Mouse (Mus musculus): Measurements from ENCODE around the gene 1700022I11Rik. TPM values are rescaled to one million over a fixed set of nuclear protein-coding genes. Genes with fewer than 3 reads are reported as not detected.

Gene 1700022I11Rik
- polyA plus RNA-seq, 1 experiment from 2014 or later = 0.41 TPM

- ATAC-seq (replicated peaks; ENCODE audit: low FRiP score) (no peak), DNase-seq (ENCODE audit: low spot score) (no peak)
- no peak overlapping the region for H3K4me3 ChIP-seq (ENCODE audit: low read depth, low read length)
- H3K9me3 ChIP-seq (ENCODE audit: control insufficient read depth, low read length) = no peaks in the 10 kb centered on the region
- H3K36me3 ChIP-seq (ENCODE audit: control insufficient read depth, insufficient read depth, low read length) = no peaks in the 10 kb centered on the region; the same call in 1 of the 2 replicates
- 79% methylated on average over 2 of the region's 2 CpGs for WGBS
- no peaks in the 10 kb centered on the region for H3K27me3 ChIP-seq (replicated peaks; ENCODE audit: control insufficient read depth, insufficient read depth, low read length)
- peaks cover 12% of the 10 kb centered on the region for H3K4me1 ChIP-seq (replicated peaks; ENCODE audit: control insufficient read depth, insufficient read depth, low read length)
- no peak overlapping the region for H3K9ac ChIP-seq (ENCODE audit: low read depth, low read length)
- no peak overlapping the region for H3K4me2 ChIP-seq
- H3K27ac ChIP-seq (ENCODE audit: low read depth, low read length) = no peak overlapping the region; the same call in 1 of the 2 replicates
These were observed 31.9 kb downstream of the 1700022I11Rik start for GRCm38 (mm10) chr4:43001272-43001671.

GRCm38 (mm10) chr4:43002756-43003439, 33.5 kb downstream of the 1700022I11Rik start:
- H3K36me3 ChIP-seq (ENCODE audit: control insufficient read depth, insufficient read depth, low read length) = peaks cover 3% of the 10 kb centered on the region; the same call in 1 of the 2 replicates
- no peak overlapping the region for H3K9ac ChIP-seq (ENCODE audit: low read depth, low read length)
- H3K4me1 ChIP-seq (replicated peaks; ENCODE audit: control insufficient read depth, insufficient read depth, low read length) = peaks cover 11% of the 10 kb centered on the region
- ATAC-seq (replicated peaks; ENCODE audit: low FRiP score) = no peak
- no peak for DNase-seq (ENCODE audit: low spot score)
- H3K27me3 ChIP-seq (replicated peaks; ENCODE audit: control insufficient read depth, insufficient read depth, low read length) = no peaks in the 10 kb centered on the region
- no peak overlapping the region for H3K4me2 ChIP-seq
- no peak overlapping the region for H3K27ac ChIP-seq (ENCODE audit: low read depth, low read length)
- H3K4me3 ChIP-seq (ENCODE audit: low read depth, low read length) = no peak overlapping the region
- 81% methylated on average over 12 of the region's 12 CpGs for WGBS
- no peaks in the 10 kb centered on the region for H3K9me3 ChIP-seq (ENCODE audit: control insufficient read depth, low read length)

- DNase-seq (ENCODE audit: low spot score) (no peak), ATAC-seq (replicated peaks; ENCODE audit: low FRiP score) (no peak)
- H3K4me3 ChIP-seq (ENCODE audit: low read depth, low read length) = no peak overlapping the region
- no peaks in the 10 kb centered on the region for H3K9me3 ChIP-seq (ENCODE audit: control insufficient read depth, low read length)
- H3K4me2 ChIP-seq = no peak overlapping the region
- H3K36me3 ChIP-seq (ENCODE audit: control insufficient read depth, insufficient read depth, low read length) = peaks cover 3% of the 10 kb centered on the region; the same call in 1 of the 2 replicates
- H3K9ac ChIP-seq (ENCODE audit: low read depth, low read length) = no peak overlapping the region
- H3K4me1 ChIP-seq (replicated peaks; ENCODE audit: control insufficient read depth, insufficient read depth, low read length) = peaks cover 7% of the 10 kb centered on the region; the same call in 1 of the 2 replicates
- WGBS = 85% methylated on average over 3 of the region's 3 CpGs
- no peaks in the 10 kb centered on the region for H3K27me3 ChIP-seq (replicated peaks; ENCODE audit: control insufficient read depth, insufficient read depth, low read length)
- no peak overlapping the region for H3K27ac ChIP-seq (ENCODE audit: low read depth, low read length)
These were observed 35.5 kb downstream of the 1700022I11Rik start for GRCm38 (mm10) chr4:43004951-43005350.

GRCm38 (mm10) chr4:43005765-43006164, 36.4 kb downstream of the 1700022I11Rik start:
- Histone ChIP-seq H3K27ac (ENCODE audit: low read depth, low read length) (no peak overlapping the region), H3K27me3 (replicated peaks; ENCODE audit: control insufficient read depth, insufficient read depth, low read length) (no peaks in the 10 kb centered on the region), H3K9me3 (ENCODE audit: control insufficient read depth, low read length) (no peaks in the 10 kb centered on the region), H3K9ac (ENCODE audit: low read depth, low read length) (no peak overlapping the region), H3K4me2 (no peak overlapping the region), H3K36me3 (ENCODE audit: control insufficient read depth, insufficient read depth, low read length) (peaks cover 3% of the 10 kb centered on the region; the same call in 1 of the 2 replicates), H3K4me1 (replicated peaks; ENCODE audit: control insufficient read depth, insufficient read depth, low read length) (peaks cover 6% of the 10 kb centered on the region; the same call in 1 of the 2 replicates), H3K4me3 (ENCODE audit: low read depth, low read length) (no peak overlapping the region)
- 52% methylated on average over 2 of the region's 2 CpGs for WGBS
- ATAC-seq (replicated peaks; ENCODE audit: low FRiP score) (no peak), DNase-seq (ENCODE audit: low spot score) (no peak)

- peak; percentile 83 for ATAC-seq (replicated peaks; ENCODE audit: low FRiP score)
- Histone ChIP-seq H3K9me3 (ENCODE audit: control insufficient read depth, low read length) (no peaks in the 10 kb centered on the region), H3K27me3 (replicated peaks; ENCODE audit: control insufficient read depth, insufficient read depth, low read length) (no peaks in the 10 kb centered on the region)
These were observed 41.0 kb downstream of the 1700022I11Rik start, which contains the start of gene Fancg for GRCm38 (mm10) chr4:43010161-43011038. TSS of gene Fancg (minus strand) at chr4:43010506.

GRCm38 (mm10) chr4:43012091-43012490, 42.7 kb downstream of the 1700022I11Rik start:
- no peaks in the 10 kb centered on the region for H3K9me3 ChIP-seq (ENCODE audit: control insufficient read depth, low read length)
- 96% methylated on average over 1 of the region's 1 CpGs for WGBS

More at GRCm38 (mm10) chr4:43010161-43011038, 41.0 kb downstream of the 1700022I11Rik start, which contains the start of gene Fancg:
- peak within 1 kb of the TSS; percentile 88 for H3K4me2 ChIP-seq
- peaks cover 3% of the 10 kb centered on the region; the same call in 1 of the 2 replicates for H3K36me3 ChIP-seq (ENCODE audit: control insufficient read depth, insufficient read depth, low read length)
- peak; percentile 89 for DNase-seq (ENCODE audit: low spot score)
- under 1% methylated on average over 37 of the region's 37 CpGs for WGBS
- peak within 1 kb of the TSS; percentile 79 for H3K9ac ChIP-seq (ENCODE audit: low read depth, low read length)
- peak within 1 kb of the TSS; percentile 39 for H3K27ac ChIP-seq (ENCODE audit: low read depth, low read length)
- peaks cover 3% of the 10 kb centered on the region; the same call in 1 of the 2 replicates for H3K4me1 ChIP-seq (replicated peaks; ENCODE audit: control insufficient read depth, insufficient read depth, low read length)
- peak within 1 kb of the TSS; percentile 79 for H3K4me3 ChIP-seq (ENCODE audit: low read depth, low read length)

GRCm38 (mm10) chr4:43018156-43018555, 48.8 kb downstream of the 1700022I11Rik start:
- Histone ChIP-seq H3K4me3 (ENCODE audit: low read depth, low read length) (no peak overlapping the region), H3K27ac (ENCODE audit: low read depth, low read length) (no peak overlapping the region), H3K9me3 (ENCODE audit: control insufficient read depth, low read length) (no peaks in the 10 kb centered on the region), H3K9ac (ENCODE audit: low read depth, low read length) (no peak overlapping the region), H3K4me1 (replicated peaks; ENCODE audit: control insufficient read depth, insufficient read depth, low read length) (no peaks in the 10 kb centered on the region), H3K36me3 (ENCODE audit: control insufficient read depth, insufficient read depth, low read length) (peaks cover 27% of the 10 kb centered on the region), H3K4me2 (no peak overlapping the region), H3K27me3 (replicated peaks; ENCODE audit: control insufficient read depth, insufficient read depth, low read length) (no peaks in the 10 kb centered on the region)
- DNase-seq (ENCODE audit: low spot score) (no peak), ATAC-seq (replicated peaks; ENCODE audit: low FRiP score) (no peak)
- 91% methylated on average over 4 of the region's 4 CpGs for WGBS

More at GRCm38 (mm10) chr4:43012091-43012490, 42.7 kb downstream of the 1700022I11Rik start:
- Histone ChIP-seq H3K9ac (ENCODE audit: low read depth, low read length) (no peak overlapping the region), H3K27ac (ENCODE audit: low read depth, low read length) (no peak overlapping the region), H3K36me3 (ENCODE audit: control insufficient read depth, insufficient read depth, low read length) (no peaks in the 10 kb centered on the region), H3K4me3 (ENCODE audit: low read depth, low read length) (no peak overlapping the region), H3K4me2 (no peak overlapping the region), H3K27me3 (replicated peaks; ENCODE audit: control insufficient read depth, insufficient read depth, low read length) (no peaks in the 10 kb centered on the region), H3K4me1 (replicated peaks; ENCODE audit: control insufficient read depth, insufficient read depth, low read length) (peaks cover 3% of the 10 kb centered on the region; the same call in 1 of the 2 replicates)
- ATAC-seq (replicated peaks; ENCODE audit: low FRiP score) (no peak), DNase-seq (ENCODE audit: low spot score) (no peak)

- H3K27me3 ChIP-seq (replicated peaks; ENCODE audit: control insufficient read depth, insufficient read depth, low read length) = no peaks in the 10 kb centered on the region
- no peak overlapping the region for H3K4me2 ChIP-seq
- H3K27ac ChIP-seq (ENCODE audit: low read depth, low read length) = no peak overlapping the region
- H3K9ac ChIP-seq (ENCODE audit: low read depth, low read length) = no peak overlapping the region
- DNase-seq (ENCODE audit: low spot score) (no peak), ATAC-seq (replicated peaks; ENCODE audit: low FRiP score) (no peak)
- H3K36me3 ChIP-seq (ENCODE audit: control insufficient read depth, insufficient read depth, low read length) = peaks cover 27% of the 10 kb centered on the region
- H3K4me3 ChIP-seq (ENCODE audit: low read depth, low read length) = no peak overlapping the region
- H3K4me1 ChIP-seq (replicated peaks; ENCODE audit: control insufficient read depth, insufficient read depth, low read length) = no peaks in the 10 kb centered on the region
- H3K9me3 ChIP-seq (ENCODE audit: control insufficient read depth, low read length) = no peaks in the 10 kb centered on the region
- WGBS = 90% methylated on average over 10 of the region's 10 CpGs
These were observed 49.8 kb downstream of the 1700022I11Rik start for GRCm38 (mm10) chr4:43019176-43019575.
